Mouse (Mus musculus) kidney, embryonic 14.5 days (tissue): Measurements from ENCODE around the gene B3galt6. TPM values are rescaled to one million over a fixed set of nuclear protein-coding genes. Genes with fewer than 3 reads are reported as not detected.

Experiments used
- ATAC-seq: fragments of 200-750 bp; cut with Nextera tagmentation; 2 replicates; pipeline ENCODE4 v1.8.0; 2017; ENCODE audit warnings: moderate number of reproducible peaks, mild to moderate bottlenecking, moderate TSS enrichment, moderate library complexity; ENCODE audit not compliant: low FRiP score, low TSS enrichment
- H3K27ac ChIP-seq: fragments of 300-500 bp; sonication (generic); 2 replicates; pipeline ENCODE4 v1.5.1; 2014; ENCODE audit warnings: low read depth, mild to moderate bottlenecking, low read length, moderate library complexity, mixed read lengths
- H3K27me3 ChIP-seq: fragments of 300-500 bp; sonication (generic); 2 replicates; pipeline ENCODE4 v1.6.1; 2014; ENCODE audit warnings: mild to moderate bottlenecking, low read length; ENCODE audit not compliant: control insufficient read depth, insufficient read depth
- H3K36me3 ChIP-seq: fragments of 300-500 bp; sonication (generic); 2 replicates; pipeline ENCODE4 v1.6.1; 2014; ENCODE audit warnings: low read length, mixed read lengths; ENCODE audit not compliant: control insufficient read depth, insufficient read depth
- H3K4me1 ChIP-seq: fragments of 300-500 bp; sonication (generic); 2 replicates; pipeline ENCODE4 v1.6.1; 2014; ENCODE audit warnings: low read length, mixed read lengths; ENCODE audit not compliant: control insufficient read depth, insufficient read depth
- H3K4me2 ChIP-seq: fragments of 300-500 bp; sonication (generic); replicated peaks from 2 replicates; pipeline ENCODE4 v1.6.1; 2014; ENCODE audit warnings: low read depth, mild to moderate bottlenecking, low read length
- H3K4me3 ChIP-seq: fragments of 300-500 bp; sonication (generic); 2 replicates; pipeline ENCODE4 v1.5.1; 2014; ENCODE audit warnings: mild to moderate bottlenecking, low read length
- H3K9ac ChIP-seq: fragments of 300-500 bp; sonication (generic); 2 replicates; pipeline ENCODE4 v1.6.1; 2014; ENCODE audit warnings: low read depth, mild to moderate bottlenecking, low read length, moderate library complexity
- H3K9me3 ChIP-seq: fragments of 300-500 bp; sonication (generic); 2 replicates; pipeline ENCODE4 v1.6.1; 2016; ENCODE audit warnings: low read length; ENCODE audit not compliant: control insufficient read depth
- WGBS: fragments of 180-500 bp; shearing (Covaris S2); extraction: QIAGEN DNeasy Blood & Tissue Kit; methylation state at CpG from one replicate; pipeline ENCODE4 v1.1.7; 2014; 5-methylcytosine and 5-hydroxymethylcytosine counted together
- polyA plus RNA-seq: library from polyadenylated mRNA; unstranded; fragments of >200 nt; fragmentation: Nextera tagmentation; extraction: Ambion mirVana; gene quantifications from 2 replicates; pipeline ENCODE4 v1.2.1, GENCODE M21; 2014

B3galt6 gene
- polyA plus RNA-seq, 1 experiment from 2014 or later, result 20.8 TPM

- ATAC-seq, result 0 out of 2 replicates have a peak, but pooled peaks have one; percentile 3
- Histone ChIP-seq H3K27me3 (no peaks in the 10 kb centered on the region), H3K27ac (peak overlapping the region; percentile 42; the same call in 1 of the 2 replicates), H3K4me1 (peaks cover 12% of the 10 kb centered on the region), H3K9ac (peak overlapping the region; percentile 95), H3K4me2 (peak overlapping the region; percentile 87), H3K4me3 (peak overlapping the region; percentile 99), H3K36me3 (peaks cover 30% of the 10 kb centered on the region), H3K9me3 (no peaks in the 10 kb centered on the region)
- under 1% methylated on average over 17 of the region's 17 CpGs for WGBS
These were observed 48.2 kb downstream of the B3galt6 start for GRCm38 (mm10) chr4:155944271-155944670.

- WGBS, result under 1% methylated on average over 80 of the region's 85 CpGs
- Histone ChIP-seq H3K27me3 (no peaks in the 10 kb centered on the region), H3K27ac (peak within 1 kb of the TSS; percentile 57; the same call in 1 of the 2 replicates), H3K9me3 (no peaks in the 10 kb centered on the region), H3K36me3 (peaks cover 24% of the 10 kb centered on the region; the same call in 1 of the 2 replicates), H3K4me1 (peaks cover 12% of the 10 kb centered on the region), H3K4me3 (peak within 1 kb of the TSS; percentile 99), H3K9ac (peak within 1 kb of the TSS; percentile 95), H3K4me2 (peak within 1 kb of the TSS; percentile 87)
- peak; percentile 99 for ATAC-seq
These were observed 48.8 kb downstream of the B3galt6 start, which contains the start of gene Ube2j2 for GRCm38 (mm10) chr4:155943534-155944249. Ube2j2 (plus strand) TSS chr4:155943831.

GRCm38 (mm10) chr4:155943049-155943452, 49.4 kb downstream of the B3galt6 start:
- peaks cover 12% of the 10 kb centered on the region for H3K4me1 ChIP-seq
- under 1% methylated on average over 17 of the region's 17 CpGs for WGBS
- H3K9ac ChIP-seq, result peak overlapping the region; percentile 95
- no peaks in the 10 kb centered on the region for H3K27me3 ChIP-seq
- H3K4me2 ChIP-seq, result peak overlapping the region; percentile 87
- peaks cover 18% of the 10 kb centered on the region; the same call in 1 of the 2 replicates for H3K36me3 ChIP-seq
- no peaks in the 10 kb centered on the region for H3K9me3 ChIP-seq
- peak; percentile 48 for ATAC-seq
- peak overlapping the region; percentile 57; the same call in 1 of the 2 replicates for H3K27ac ChIP-seq
- peak overlapping the region; percentile 99 for H3K4me3 ChIP-seq

Other genes with a start within 250 kb of the B3galt6 start
- gene Atad3a, start 231.6 kb downstream of the B3galt6 start, polyA plus RNA-seq, result 85.8 and 112 TPM in 2 replicates
- gene Vwa1, start 218.0 kb downstream of the B3galt6 start, polyA plus RNA-seq, result 4.1 and 4.9 TPM in 2 replicates
- gene Tmem88b, start 206.8 kb downstream of the B3galt6 start, polyA plus RNA-seq, result 0.20 and 0.32 TPM in 2 replicates
- gene Ankrd65, start 202.2 kb downstream of the B3galt6 start, polyA plus RNA-seq, result 0.40 and 0.43 TPM in 2 replicates
- gene Mrpl20, start 189.8 kb downstream of the B3galt6 start, polyA plus RNA-seq, result 226 and 291 TPM in 2 replicates
- gene Ccnl2, start 180.2 kb downstream of the B3galt6 start, polyA plus RNA-seq, result 115 and 174 TPM in 2 replicates
- gene Aurkaip1, start 161.4 kb downstream of the B3galt6 start, polyA plus RNA-seq, result 134 and 155 TPM in 2 replicates
- 72.1 and 75.1 TPM in 2 replicates for gene Mxra8, start 153.0 kb downstream of the B3galt6 start, polyA plus RNA-seq
- 6.3 and 7.2 TPM in 2 replicates for gene Dvl1, start 145.2 kb downstream of the B3galt6 start, polyA plus RNA-seq
- gene Tas1r3, start 129.3 kb downstream of the B3galt6 start, polyA plus RNA-seq, result 0.14 and 0.38 TPM in 2 replicates
- gene Cptp, start 123.2 kb downstream of the B3galt6 start, polyA plus RNA-seq, result 11.1 and 18.8 TPM in 2 replicates
- gene Ints11, start 123.1 kb downstream of the B3galt6 start, polyA plus RNA-seq, result 73.1 and 74.6 TPM in 2 replicates
- 41.4 and 50.5 TPM in 2 replicates for gene Pusl1, start 100.9 kb downstream of the B3galt6 start, polyA plus RNA-seq
- gene Acap3, start 100.8 kb downstream of the B3galt6 start, polyA plus RNA-seq, result 10.3 and 15.5 TPM in 2 replicates
- 121 and 127 TPM in 2 replicates for gene Ube2j2, start 48.8 kb downstream of the B3galt6 start, polyA plus RNA-seq
- gene C1qtnf12, start 30.3 kb downstream of the B3galt6 start, polyA plus RNA-seq, result 129 and 142 TPM in 2 replicates
- gene Sdf4, start 223 bp upstream of the B3galt6 start, polyA plus RNA-seq, result 131 and 165 TPM in 2 replicates
- gene Tnfrsf4, start 21.2 kb upstream of the B3galt6 start, polyA plus RNA-seq, result 0.76 and 0.77 TPM in 2 replicates
- 2.3 and 2.8 TPM in 2 replicates for gene Tnfrsf18, start 33.5 kb upstream of the B3galt6 start, polyA plus RNA-seq
- gene Ttll10, start 66.8 kb upstream of the B3galt6 start, polyA plus RNA-seq, result 3.5 and 6.0 TPM in 2 replicates
- gene 9430015G10Rik, start 117.3 kb upstream of the B3galt6 start, polyA plus RNA-seq, result 30.2 and 47.3 TPM in 2 replicates
- gene Rnf223, start 137.9 kb upstream of the B3galt6 start, polyA plus RNA-seq, result 0.35 and 0.57 TPM in 2 replicates
- gene Agrn, start 204.8 kb upstream of the B3galt6 start, polyA plus RNA-seq, result 61.6 and 83.9 TPM in 2 replicates
- 0.36 TPM in 1 of 2 replicates, not detected in the other for gene Isg15, start 208.2 kb upstream of the B3galt6 start, polyA plus RNA-seq
- gene AW011738, start 210.7 kb upstream of the B3galt6 start, polyA plus RNA-seq, result 1.0 and 1.6 TPM in 2 replicates
- gene Perm1, start 223.2 kb upstream of the B3galt6 start, polyA plus RNA-seq, result 0.67 and 0.92 TPM in 2 replicates
- gene Plekhn1, start 242.2 kb upstream of the B3galt6 start, polyA plus RNA-seq, result 17.4 and 20.3 TPM in 2 replicates
- 79.7 and 109 TPM in 2 replicates for gene Noc2l, start 243.4 kb upstream of the B3galt6 start, polyA plus RNA-seq